19 mouse cellular contexts compared by ENCODE assay signal in genomic region chr13:30713621-30714020, GRCm38 (mm10). TPM values are rescaled to one million over a fixed set of nuclear protein-coding genes. Genes with fewer than 3 reads are reported as not detected.
DNase-seq lines count a peak whose midpoint lies in the region; ATAC-seq lines count a peak whose summit lies in the region.
"Had no signal": no experiment of that assay in that cellular context is flagged by ENCODE, and none has a peak within 500 bp of the region (broad histone marks: within the 10 kb centered on the region; RNA-seq: fewer than 3 reads in every experiment).

No protein-coding gene starts in this region.

- H3K4me3 ChIP-seq in kidney, embryonic 16.5 days (ENCODE audit: low read length) = no peak overlapping the region
- H3K4me3 ChIP-seq: embryonic facial prominence, embryonic 12.5 days; forebrain, embryonic 15.5 days; heart, embryonic 15.5 days; hindbrain, embryonic 13.5 days had no signal

- H3K4me2 ChIP-seq in kidney, embryonic 16.5 days (replicated peaks; ENCODE audit: low read depth, low read length) = no peak overlapping the region
- H3K4me2 ChIP-seq: embryonic facial prominence, embryonic 12.5 days; forebrain, embryonic 15.5 days; heart, embryonic 11.5 days; heart, embryonic 15.5 days; hindbrain, embryonic 13.5 days had no signal

- H3K27ac ChIP-seq in kidney, embryonic 16.5 days (ENCODE audit: low read length) = no peak overlapping the region
- H3K27ac ChIP-seq: embryonic facial prominence, embryonic 12.5 days; forebrain, embryonic 15.5 days; heart, embryonic 15.5 days; hindbrain, embryonic 13.5 days; hindbrain, postnatal 0 days had no signal

- WGBS in kidney, embryonic 16.5 days = 40% methylated on average over 3 of the region's 3 CpGs

- H3K9me3 ChIP-seq in kidney, embryonic 16.5 days (ENCODE audit: low read length) = no peaks in the 10 kb centered on the region
- H3K9me3 ChIP-seq: embryonic facial prominence, embryonic 12.5 days; forebrain, embryonic 15.5 days; heart, embryonic 15.5 days; hindbrain, embryonic 13.5 days had no signal

- H3K36me3 ChIP-seq in kidney, embryonic 16.5 days (ENCODE audit: insufficient read depth, low read length) = peaks cover 4% of the 10 kb centered on the region; the same call in 1 of the 2 replicates
- H3K36me3 ChIP-seq: forebrain, embryonic 15.5 days had no signal

- H3K27me3 ChIP-seq in kidney, embryonic 16.5 days (ENCODE audit: insufficient read depth, low read length) = no peaks in the 10 kb centered on the region
- H3K27me3 ChIP-seq: embryonic facial prominence, embryonic 12.5 days; forebrain, embryonic 15.5 days; heart, embryonic 15.5 days; hindbrain, embryonic 13.5 days had no signal

- peak; percentile 55 for DNase-seq in kidney, adult 18-20 months
- peak; percentile 90 for DNase-seq in kidney, adult 9 months
- peak; percentile 54 for DNase-seq in kidney, postnatal 14 days
- DNase-seq in cerebellum, adult 8-10 months = no peak
- DNase-seq in embryo, embryonic 10 days (ENCODE audit: low spot score) = no peak
- no peak for DNase-seq in left cerebral cortex, adult 8-10 months (ENCODE audit: low spot score in 2 of 2)
- DNase-seq: adrenal gland, postnatal 10 days; cerebellum, adult 18-20 months; cerebellum, postnatal 14 days; gastrocnemius, postnatal 36 days; heart, adult 18-20 months; heart, postnatal 14 days had no signal

- ATAC-seq in kidney, embryonic 16.5 days (ENCODE audit: low FRiP score, low TSS enrichment) = no peak
- ATAC-seq: forebrain, embryonic 15.5 days; hindbrain, postnatal 0 days had no signal

- 0 out of 2 replicates have a peak, but pooled peaks cover 4% of the 10 kb centered on the region for H3K4me1 ChIP-seq in kidney, embryonic 16.5 days (ENCODE audit: insufficient read depth, low read length)
- H3K4me1 ChIP-seq: embryonic facial prominence, embryonic 12.5 days; forebrain, embryonic 15.5 days; heart, embryonic 15.5 days; hindbrain, embryonic 13.5 days had no signal

- H3K9ac ChIP-seq in kidney, embryonic 16.5 days (replicated peaks; ENCODE audit: low read length) = no peak overlapping the region
- H3K9ac ChIP-seq: embryonic facial prominence, embryonic 12.5 days; forebrain, embryonic 15.5 days; heart, embryonic 15.5 days; hindbrain, embryonic 13.5 days had no signal

RNA-seq across cellular contexts. Expression of gene Irf4, which starts 35.4 kb away (rescaled TPM):
- 0.15 and 0.22 TPM in 2 replicates for polyA plus RNA-seq in kidney, embryonic 16.5 days (2015; fragmentation: Nextera tagmentation; extraction: Ambion mirVana)
- total RNA-seq in left cerebral cortex, adult 8-10 months (2022) = under 1 TPM; 0.21 to 0.46 (median 0.34) TPM
- total RNA-seq: hindbrain, postnatal 0 days had no signal

RNA-seq across cellular contexts. Expression of gene Dusp22, which starts 53.8 kb away (rescaled TPM):
- 19.1 and 20.4 TPM in 2 replicates for polyA plus RNA-seq in kidney, embryonic 16.5 days (2015; fragmentation: Nextera tagmentation; extraction: Ambion mirVana)
- total RNA-seq in left cerebral cortex, adult 8-10 months (2022) = 10 to 100 TPM; 27.7 to 32.2 (median 30.5) TPM

Comparison
In these comparisons a context has a peak if more than half of its experiments do, and no peak if none do; other contexts are left out.
1. DNase-seq: peak in kidney, adult 18-20 months (single experiment), kidney, adult 9 months (single experiment) and kidney, postnatal 14 days (single experiment); none in cerebellum, adult 8-10 months (single experiment), embryo, embryonic 10 days (single experiment) and left cerebral cortex, adult 8-10 months (0 of 2).